Mouse (Mus musculus) liver, embryonic 12.5 days (tissue): ENCODE results near the gene Uba2. TPM values are rescaled to one million over a fixed set of nuclear protein-coding genes. Genes with fewer than 3 reads are reported as not detected.
A peak's percentile ranks its signal among the peaks of the same experiment; 100 is the strongest.
"Not testable (repeated sequence)": the region's sequence is repeated elsewhere in the genome, so short reads cannot be mapped to it uniquely, and the experiment has no call there.

Experiments
- ATAC-seq: fragments of 200-750 bp; cut with Nextera tagmentation; 2 replicates; pipeline ENCODE4 v1.8.0; 2017; ENCODE audit warnings: moderate number of reproducible peaks, mild to moderate bottlenecking, moderate library complexity
- H3K27ac ChIP-seq: fragments of 300-500 bp; sonication (generic); 2 replicates; pipeline ENCODE4 v1.5.1; 2016; ENCODE audit warnings: mild to moderate bottlenecking
- H3K27me3 ChIP-seq: fragments of 300-500 bp; sonication (generic); replicated peaks from 2 replicates; pipeline ENCODE4 v1.6.1; 2016; ENCODE audit warnings: mild to moderate bottlenecking, moderate library complexity
- H3K36me3 ChIP-seq: fragments of 300-500 bp; sonication (generic); 2 replicates; pipeline ENCODE4 v1.6.1; 2016; ENCODE audit warnings: mild to moderate bottlenecking, moderate library complexity
- H3K4me1 ChIP-seq: fragments of 300-500 bp; sonication (generic); 2 replicates; pipeline ENCODE4 v1.6.1; 2016
- H3K4me2 ChIP-seq: fragments of 300-500 bp; sonication (generic); 2 replicates; pipeline ENCODE4 v1.6.1; 2016; ENCODE audit warnings: mild to moderate bottlenecking, moderate library complexity
- H3K4me3 ChIP-seq: fragments of 300-500 bp; sonication (generic); 2 replicates; pipeline ENCODE4 v1.5.1; 2016; ENCODE audit warnings: mild to moderate bottlenecking, moderate library complexity
- H3K9ac ChIP-seq: fragments of 300-500 bp; sonication (generic); 2 replicates; pipeline ENCODE4 v1.6.1; 2016; ENCODE audit warnings: mild to moderate bottlenecking, moderate library complexity
- H3K9me3 ChIP-seq: fragments of 300-500 bp; sonication (generic); replicated peaks from 2 replicates; pipeline ENCODE4 v1.6.1; 2016; ENCODE audit warnings: mild to moderate bottlenecking, moderate library complexity
- WGBS: fragments of 180-500 bp; shearing (Covaris S2); methylation state at CpG from one replicate; pipeline ENCODE4 v1.1.7; 2016; ENCODE audit not compliant: insufficient replicate concordance; 5-methylcytosine and 5-hydroxymethylcytosine counted together
- polyA plus RNA-seq: library from polyadenylated mRNA; unstranded; fragments of >200 nt; fragmentation: Nextera tagmentation; extraction: Ambion mirVana; gene quantifications from 2 replicates; pipeline ENCODE4 v1.2.1, GENCODE M21; 2016

Uba2 gene
- polyA plus RNA-seq, 1 experiment from 2014 or later, result 174 TPM

DNA sequence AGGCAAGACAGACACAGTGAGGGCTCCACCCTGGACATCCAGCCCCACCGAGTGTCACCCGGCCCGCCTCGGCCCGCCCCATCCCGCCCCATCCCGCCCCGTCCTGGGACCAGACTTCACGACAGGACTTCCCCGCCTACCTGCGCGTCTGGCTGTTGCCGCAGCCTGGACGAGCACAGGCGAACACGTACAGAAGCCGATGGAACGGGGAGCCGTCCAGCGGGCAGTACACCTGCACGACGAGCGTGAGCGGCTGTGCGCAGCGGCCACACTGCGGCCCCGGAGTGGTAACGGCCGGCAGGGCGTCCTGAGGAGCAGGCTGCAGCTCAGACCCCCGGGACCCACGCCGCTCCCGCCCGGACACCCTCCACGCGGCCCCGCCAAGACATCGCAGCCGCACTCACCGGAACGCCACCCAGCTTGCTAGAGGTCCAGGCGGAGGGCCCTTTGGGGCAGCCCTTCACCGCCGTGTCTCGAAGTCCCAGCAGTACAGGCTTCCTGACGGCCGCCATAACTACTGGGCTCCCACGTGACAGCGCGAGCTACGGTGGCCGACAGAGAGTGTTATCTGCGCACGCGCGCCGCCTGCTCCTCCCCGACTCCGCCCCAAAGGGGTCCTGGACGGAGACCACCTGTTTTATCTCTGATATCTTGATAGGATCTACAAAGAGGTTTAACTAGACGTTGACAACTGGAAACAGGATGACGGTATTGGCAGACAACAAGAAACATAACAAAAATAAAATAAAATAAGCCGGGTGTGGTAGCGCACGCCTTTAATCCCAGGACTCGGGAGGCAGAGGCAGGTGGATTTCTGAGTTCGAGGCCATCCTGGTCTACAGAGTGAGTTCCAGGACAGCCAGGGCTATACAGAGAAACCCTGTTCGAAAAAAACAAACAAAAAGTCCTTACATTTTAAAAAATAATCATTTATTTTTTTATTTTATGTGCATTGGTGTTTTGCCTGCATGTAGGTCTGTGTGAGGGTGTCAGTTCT, 27.0 kb upstream of the Uba2 start, which contains the start of gene Pdcd2l:
Gene Pdcd2l, minus strand, starts transcription at position 530 of the 997 bp plus-strand sequence.
- 2% methylated on average over 69 of the region's 70 CpGs for WGBS
- H3K4me2 ChIP-seq, result peak within 1 kb of the TSS; percentile 85
- peaks cover 15% of the 10 kb centered on the region for H3K4me1 ChIP-seq
- H3K9me3 ChIP-seq, result no peaks in the 10 kb centered on the region
- peak within 1 kb of the TSS; percentile 99 for H3K4me3 ChIP-seq
- no peaks in the 10 kb centered on the region for H3K27me3 ChIP-seq
- peak within 1 kb of the TSS; percentile 86 for H3K27ac ChIP-seq
- peak within 1 kb of the TSS; percentile 91 for H3K9ac ChIP-seq
- peaks cover 37% of the 10 kb centered on the region for H3K36me3 ChIP-seq
- peak; percentile 92 for ATAC-seq

- H3K4me2 ChIP-seq, result peak overlapping the region; percentile 85
- peak overlapping the region; percentile 91 for H3K9ac ChIP-seq
- no peaks in the 10 kb centered on the region for H3K27me3 ChIP-seq
- peaks cover 15% of the 10 kb centered on the region for H3K4me1 ChIP-seq
- peaks cover 31% of the 10 kb centered on the region for H3K36me3 ChIP-seq
- ATAC-seq, result peak; percentile 47
- H3K9me3 ChIP-seq, result no peaks in the 10 kb centered on the region
- peak overlapping the region; percentile 86 for H3K27ac ChIP-seq
- H3K4me3 ChIP-seq, result peak overlapping the region; percentile 99
- WGBS, result 40% methylated on average over 3 of the region's 3 CpGs
These were observed 26.2 kb upstream of the Uba2 start for GRCm38 (mm10) chr7:34195632-34196031.

- H3K36me3 ChIP-seq, result peaks cover 49% of the 10 kb centered on the region
- ATAC-seq, result no peak
- no peaks in the 10 kb centered on the region for H3K9me3 ChIP-seq
- no peak overlapping the region for H3K27ac ChIP-seq
- H3K4me1 ChIP-seq, result peaks cover 15% of the 10 kb centered on the region
- WGBS, result 76% methylated on average over 6 of the region's 6 CpGs
- no peak overlapping the region for H3K9ac ChIP-seq
- H3K4me3 ChIP-seq, result no peak overlapping the region
- no peak overlapping the region for H3K4me2 ChIP-seq
- no peaks in the 10 kb centered on the region for H3K27me3 ChIP-seq
These were observed 23.4 kb upstream of the Uba2 start for GRCm38 (mm10) chr7:34192825-34193224.

- Histone ChIP-seq H3K36me3 (peaks cover 79% of the 10 kb centered on the region), H3K27ac (peak overlapping the region; percentile 33; the same call in 1 of the 2 replicates), H3K4me2 (no peak overlapping the region), H3K27me3 (no peaks in the 10 kb centered on the region), H3K9ac (no peak overlapping the region), H3K4me1 (no peaks in the 10 kb centered on the region), H3K9me3 (no peaks in the 10 kb centered on the region), H3K4me3 (no peak overlapping the region)
- WGBS, result 48% methylated on average over 12 of the region's 12 CpGs
- no peak for ATAC-seq
These were observed 20.1 kb upstream of the Uba2 start for GRCm38 (mm10) chr7:34189376-34189989.

- H3K27me3 ChIP-seq, result no peaks in the 10 kb centered on the region
- no peaks in the 10 kb centered on the region for H3K9me3 ChIP-seq
- H3K27ac ChIP-seq, result no peak overlapping the region
- H3K9ac ChIP-seq, result no peak overlapping the region
- ATAC-seq, result no peak
- no peaks in the 10 kb centered on the region for H3K4me1 ChIP-seq
- peaks cover 54% of the 10 kb centered on the region for H3K36me3 ChIP-seq
- H3K4me3 ChIP-seq, result no peak overlapping the region
- no peak overlapping the region for H3K4me2 ChIP-seq
- 74% methylated on average over 3 of the region's 3 CpGs for WGBS
These were observed 14.4 kb upstream of the Uba2 start for GRCm38 (mm10) chr7:34183794-34184193.

DNA sequence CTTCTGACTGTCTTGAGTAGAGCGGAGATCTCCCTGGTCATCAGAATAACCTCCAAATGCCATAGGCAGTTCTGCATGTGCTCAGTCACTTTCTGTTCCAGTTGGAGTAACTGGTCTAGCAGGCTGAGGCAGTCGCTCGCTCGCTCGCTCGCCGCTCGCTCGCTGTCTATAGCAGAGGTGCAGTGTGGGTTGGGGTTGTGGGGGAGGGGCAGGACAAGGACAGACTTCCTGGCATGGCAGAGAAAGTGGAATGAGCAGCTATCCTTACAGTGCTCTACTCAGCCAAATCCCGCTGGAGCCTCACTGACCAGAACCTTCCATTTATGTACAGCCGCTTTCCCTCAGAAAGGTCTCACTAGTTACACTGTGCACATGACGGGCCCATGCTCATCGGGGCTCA, 14.0 kb upstream of the Uba2 start:
- Histone ChIP-seq H3K4me1 (no peaks in the 10 kb centered on the region), H3K9me3 (no peaks in the 10 kb centered on the region), H3K4me2 (no peak overlapping the region), H3K36me3 (peaks cover 50% of the 10 kb centered on the region), H3K27me3 (no peaks in the 10 kb centered on the region), H3K4me3 (no peak overlapping the region), H3K9ac (no peak overlapping the region), H3K27ac (no peak overlapping the region)
- 89% methylated on average over 13 of the region's 13 CpGs for WGBS
- no peak for ATAC-seq

DNA sequence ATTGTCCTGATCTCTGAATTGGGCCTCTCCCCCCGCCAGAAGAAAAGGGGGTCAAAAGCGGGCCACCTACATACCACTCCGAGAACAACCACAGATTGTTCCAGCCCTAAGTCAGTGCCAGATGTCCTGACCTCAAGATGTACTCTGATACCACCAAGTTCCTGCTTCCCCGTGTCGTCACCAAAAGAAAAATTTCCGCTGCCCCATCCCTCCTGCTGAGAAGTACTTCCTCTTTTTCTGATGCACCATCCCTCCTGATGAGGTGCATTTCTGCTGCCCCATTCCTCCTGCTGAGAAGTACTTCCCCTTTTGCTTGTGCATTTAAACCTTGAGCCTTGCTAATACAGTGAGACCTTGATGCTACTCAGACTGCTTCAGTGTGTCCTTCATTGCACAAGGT, 6.8 kb upstream of the Uba2 start:
- not testable (repeated sequence) for H3K4me2 ChIP-seq, H3K4me3 ChIP-seq, H3K9me3 ChIP-seq, ATAC-seq, H3K9ac ChIP-seq, H3K36me3 ChIP-seq, H3K4me1 ChIP-seq, H3K27me3 ChIP-seq, H3K27ac ChIP-seq
- WGBS, result 75% methylated on average over 6 of the region's 6 CpGs

DNA sequence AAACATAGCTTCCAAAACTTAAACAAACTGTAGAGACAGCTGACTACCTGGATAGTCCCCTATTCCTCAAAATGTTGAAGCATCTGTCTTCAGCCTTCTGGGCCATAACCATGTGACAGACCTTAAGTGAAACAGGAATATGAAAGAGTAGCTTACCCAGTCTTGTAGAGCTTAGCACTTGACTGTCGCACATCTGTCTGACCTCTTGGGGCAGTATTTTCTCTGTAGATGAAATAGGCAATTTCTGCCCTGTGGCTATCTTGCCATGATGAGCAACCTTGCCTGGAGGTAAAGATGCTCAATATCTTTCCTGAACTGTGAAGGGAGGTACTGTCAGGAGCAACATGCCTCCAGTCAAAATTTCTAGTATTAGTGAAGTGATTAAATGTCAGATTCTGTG, 2.9 kb upstream of the Uba2 start:
- H3K4me1 ChIP-seq, result peaks cover 13% of the 10 kb centered on the region; the same call in 1 of the 2 replicates
- no peak overlapping the region for H3K4me3 ChIP-seq
- no peak for ATAC-seq
- H3K9ac ChIP-seq, result no peak overlapping the region
- H3K27me3 ChIP-seq, result no peaks in the 10 kb centered on the region; the same call in 1 of the 2 replicates
- no peak overlapping the region for H3K27ac ChIP-seq
- no peak overlapping the region for H3K4me2 ChIP-seq
- no peaks in the 10 kb centered on the region for H3K36me3 ChIP-seq
- 56% methylated on average over 1 of the region's 1 CpGs for WGBS
- 0 out of 2 replicates have a peak, but pooled peaks cover 4% of the 10 kb centered on the region for H3K9me3 ChIP-seq

DNA sequence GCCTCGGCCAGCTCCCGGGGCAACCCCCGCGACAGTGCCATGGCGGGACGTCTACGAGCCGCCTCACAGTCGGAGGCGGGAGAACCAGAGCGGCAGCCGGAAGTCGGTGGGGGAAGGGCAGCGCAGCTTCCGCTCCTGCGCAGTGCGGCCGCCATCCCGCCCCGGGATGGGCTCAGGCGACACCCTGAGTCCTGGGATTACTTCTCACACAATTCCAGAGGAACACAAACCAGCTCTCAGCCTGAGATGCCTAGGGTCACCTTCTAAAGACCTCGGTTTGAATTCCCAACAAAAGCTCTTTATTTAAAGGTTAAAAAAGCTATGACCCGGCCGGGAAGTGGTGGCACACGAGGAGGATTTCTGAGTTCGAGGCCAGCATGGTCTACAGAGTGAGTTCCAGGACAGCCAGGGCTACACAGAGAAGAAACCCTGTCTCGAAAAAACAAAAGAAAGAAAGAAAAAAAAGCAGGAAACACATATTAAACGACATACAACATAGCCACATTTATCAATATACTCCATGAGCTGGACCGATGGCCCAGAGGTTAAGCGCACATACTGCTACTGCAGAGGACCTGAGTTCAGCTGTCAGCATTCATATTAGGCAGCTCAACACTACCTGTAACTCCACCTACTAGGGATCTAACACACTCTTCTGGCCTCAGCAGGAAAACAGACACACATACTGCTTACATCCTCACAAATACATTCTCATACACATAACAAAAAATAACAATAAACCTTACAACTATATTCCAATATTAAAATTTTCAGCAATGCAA, 738 bp downstream of the Uba2 start:
- peak overlapping the region; percentile 76 for H3K4me2 ChIP-seq
- H3K4me1 ChIP-seq, result peaks cover 25% of the 10 kb centered on the region
- H3K27me3 ChIP-seq, result no peaks in the 10 kb centered on the region; the same call in 1 of the 2 replicates
- peak overlapping the region; percentile 98 for H3K9ac ChIP-seq
- peak overlapping the region; percentile 89 for H3K27ac ChIP-seq
- H3K9me3 ChIP-seq, result no peaks in the 10 kb centered on the region
- peaks cover 26% of the 10 kb centered on the region for H3K36me3 ChIP-seq
- WGBS, result 10% methylated on average over 30 of the region's 30 CpGs
- peak; percentile 92 for ATAC-seq
- peak overlapping the region; percentile 94 for H3K4me3 ChIP-seq

- under 1% methylated on average over 54 of the region's 54 CpGs for WGBS
These were observed 1.5 kb downstream of the Uba2 start for GRCm38 (mm10) chr7:34167766-34168469.

GRCm38 (mm10) chr7:34166850-34167249, 2.5 kb downstream of the Uba2 start:
- WGBS, result 42% methylated on average over 4 of the region's 4 CpGs
- Histone ChIP-seq H3K9me3 (no peaks in the 10 kb centered on the region), H3K4me2 (peak overlapping the region; percentile 56), H3K27me3 (no peaks in the 10 kb centered on the region), H3K4me1 (peaks cover 25% of the 10 kb centered on the region), H3K9ac (peak overlapping the region; percentile 55), H3K4me3 (peak overlapping the region; percentile 23), H3K27ac (0 out of 2 replicates have a peak overlapping the region, but pooled peaks have one; percentile 20), H3K36me3 (peaks cover 44% of the 10 kb centered on the region)
- no peak for ATAC-seq

More at GRCm38 (mm10) chr7:34167766-34168469, 1.5 kb downstream of the Uba2 start:
- Histone ChIP-seq H3K4me2 (peak overlapping the region; percentile 76), H3K27ac (peak overlapping the region; percentile 89), H3K4me3 (peak overlapping the region; percentile 94), H3K36me3 (peaks cover 34% of the 10 kb centered on the region), H3K27me3 (no peaks in the 10 kb centered on the region), H3K4me1 (peaks cover 25% of the 10 kb centered on the region), H3K9ac (peak overlapping the region; percentile 98), H3K9me3 (no peaks in the 10 kb centered on the region)
- ATAC-seq, result peak; percentile 79
